Mouse (Mus musculus): Measurements from ENCODE around the gene Tmem214.

Tmem214 gene

DNA sequence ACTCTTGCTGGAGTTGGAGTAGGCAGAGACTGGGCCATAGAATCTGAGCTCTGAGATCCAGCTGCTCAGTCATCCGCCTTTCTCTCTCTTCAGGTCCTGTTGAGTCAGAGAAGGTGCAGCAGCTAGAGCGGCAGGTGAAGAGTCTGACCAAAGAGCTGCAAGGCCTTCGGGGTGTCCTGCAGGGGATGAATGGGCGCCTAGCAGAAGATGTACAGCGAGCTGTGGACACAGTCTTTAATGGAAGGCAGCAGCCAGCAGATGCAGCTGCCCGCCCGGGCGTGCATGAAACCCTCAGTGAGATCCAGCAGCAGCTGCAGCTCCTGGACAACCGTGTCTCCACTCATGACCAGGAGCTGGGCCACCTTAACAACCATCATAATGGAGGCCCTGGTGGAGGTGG lies 49.0 kb downstream of the Tmem214 start:
- DNase-seq: no peak

DNA sequence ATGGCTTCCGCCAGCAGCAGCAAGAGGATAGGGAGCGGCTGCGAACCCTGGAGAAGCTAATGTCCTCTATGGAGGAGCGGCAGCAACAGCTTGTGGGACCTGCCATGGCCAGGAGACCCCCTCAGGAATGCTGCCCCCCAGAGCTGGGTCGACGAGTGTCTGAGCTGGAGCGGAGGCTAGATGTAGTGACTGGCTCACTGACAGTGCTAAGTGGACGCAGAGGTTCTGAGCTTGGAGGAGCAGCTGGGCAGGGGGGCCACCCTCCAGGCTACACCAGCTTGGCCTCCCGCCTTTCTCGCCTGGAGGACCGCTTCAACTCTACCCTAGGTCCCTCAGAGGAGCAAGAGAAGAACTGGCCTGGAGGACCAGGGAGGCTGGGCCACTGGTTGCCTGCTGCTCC lies 49.5 kb downstream of the Tmem214 start:
- no peak for DNase-seq

DNA sequence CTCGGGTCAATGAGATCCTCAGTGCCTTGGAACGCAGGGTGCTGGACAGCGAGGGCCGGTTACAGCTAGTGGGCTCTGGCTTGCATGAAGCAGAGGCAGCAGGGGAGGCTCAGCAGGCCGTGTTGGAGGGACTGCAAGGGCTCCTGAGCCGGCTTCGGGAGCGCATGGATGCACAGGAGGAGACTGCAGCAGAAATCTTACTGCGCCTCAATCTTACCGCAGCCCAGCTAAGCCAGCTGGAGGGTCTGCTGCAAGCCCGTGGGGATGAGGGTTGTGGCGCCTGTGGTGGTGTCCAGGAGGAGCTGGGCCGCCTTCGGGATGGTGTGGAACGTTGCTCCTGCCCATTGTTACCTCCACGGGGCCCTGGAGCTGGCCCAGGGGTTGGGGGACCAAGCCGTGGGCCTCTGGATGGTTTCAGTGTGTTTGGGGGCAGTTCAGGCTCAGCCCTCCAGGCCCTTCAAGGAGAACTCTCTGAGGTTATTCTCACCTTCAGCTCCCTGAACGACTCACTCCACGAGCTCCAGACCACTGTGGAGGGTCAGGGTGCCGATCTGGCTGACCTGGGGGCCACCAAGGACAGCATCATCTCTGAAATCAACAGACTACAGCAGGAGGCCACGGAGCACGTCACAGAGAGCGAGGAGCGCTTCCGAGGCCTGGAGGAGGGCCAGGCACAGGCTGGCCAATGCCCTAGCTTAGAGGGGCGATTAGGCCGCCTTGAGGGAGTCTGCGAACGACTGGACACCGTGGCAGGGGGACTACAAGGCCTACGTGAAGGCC lies 50.3 kb downstream of the Tmem214 start:
- no peak for DNase-seq

DNA sequence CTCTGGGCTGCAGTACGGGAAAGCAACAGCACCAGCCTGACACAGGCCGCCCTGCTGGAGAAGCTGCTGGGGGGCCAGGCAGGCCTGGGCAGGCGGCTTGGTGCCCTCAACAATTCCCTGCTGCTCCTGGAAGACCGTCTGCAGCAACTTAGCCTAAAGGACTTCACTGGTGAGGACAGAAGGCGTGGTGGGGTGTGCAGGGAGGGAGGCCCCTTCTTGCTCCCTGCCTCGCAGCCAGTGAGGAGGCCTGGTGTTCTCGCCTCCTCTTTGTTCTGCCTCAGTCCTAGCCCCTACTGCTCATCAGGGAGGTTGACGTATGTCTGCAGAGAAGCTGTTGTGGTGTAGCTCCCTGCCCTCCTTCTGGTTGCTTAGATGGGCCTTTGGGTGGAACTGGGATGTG lies 50.9 kb downstream of the Tmem214 start:
- DNase-seq: no peak

DNA sequence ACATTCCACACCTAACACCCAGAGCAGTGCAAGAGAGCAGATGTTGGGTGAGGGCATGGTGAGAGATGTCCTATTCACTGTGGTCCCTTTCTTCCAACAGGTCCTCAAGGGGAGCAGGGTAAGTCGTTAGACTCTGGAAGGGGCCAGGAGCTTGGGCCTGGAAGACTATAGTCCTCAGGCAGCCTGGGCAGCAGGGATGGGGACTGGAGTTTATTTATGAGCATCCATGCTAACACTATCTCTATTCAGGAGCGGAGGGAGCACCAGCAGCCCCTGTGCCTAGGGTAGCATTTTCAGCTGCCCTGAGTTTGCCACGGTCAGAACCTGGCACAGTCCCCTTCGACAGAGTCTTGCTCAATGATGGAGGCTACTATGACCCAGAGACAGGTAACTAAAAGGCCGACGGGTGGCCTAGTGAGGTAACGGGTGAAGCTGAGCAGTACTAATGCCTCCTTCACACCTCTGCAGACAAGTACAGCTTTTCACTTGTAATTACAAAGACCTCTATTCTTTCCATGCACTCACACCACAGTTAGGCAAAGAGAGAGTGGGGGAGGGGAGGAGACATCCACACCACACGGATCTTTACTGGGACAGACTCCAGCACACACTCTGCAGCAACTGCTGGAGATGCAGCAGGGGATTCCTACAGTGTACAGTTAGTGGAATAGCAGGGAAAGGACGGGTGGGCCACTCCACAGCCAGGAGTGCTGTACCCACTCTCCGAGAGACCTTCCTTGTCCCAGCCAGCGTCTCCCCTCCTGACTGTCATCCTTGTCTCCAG lies 52.2 kb downstream of the Tmem214 start:
- DNase-seq: no peak

DNA sequence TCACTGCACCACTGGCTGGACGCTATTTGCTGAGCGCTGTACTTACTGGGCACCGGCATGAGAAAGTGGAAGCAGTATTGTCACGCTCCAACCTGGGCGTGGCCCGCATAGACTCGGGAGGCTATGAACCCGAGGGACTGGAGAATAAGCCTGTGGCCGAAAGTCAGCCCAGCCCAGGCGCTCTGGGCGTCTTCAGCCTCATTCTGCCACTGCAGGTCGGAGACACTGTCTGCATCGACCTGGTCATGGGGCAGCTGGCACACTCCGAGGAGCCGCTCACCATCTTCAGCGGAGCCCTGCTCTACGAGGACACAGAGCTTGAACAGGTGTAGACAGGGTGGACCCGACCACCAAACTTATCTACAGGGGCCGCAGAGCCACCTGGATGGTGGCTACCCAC lies 52.8 kb downstream of the Tmem214 start:
- no peak for DNase-seq

DNA sequence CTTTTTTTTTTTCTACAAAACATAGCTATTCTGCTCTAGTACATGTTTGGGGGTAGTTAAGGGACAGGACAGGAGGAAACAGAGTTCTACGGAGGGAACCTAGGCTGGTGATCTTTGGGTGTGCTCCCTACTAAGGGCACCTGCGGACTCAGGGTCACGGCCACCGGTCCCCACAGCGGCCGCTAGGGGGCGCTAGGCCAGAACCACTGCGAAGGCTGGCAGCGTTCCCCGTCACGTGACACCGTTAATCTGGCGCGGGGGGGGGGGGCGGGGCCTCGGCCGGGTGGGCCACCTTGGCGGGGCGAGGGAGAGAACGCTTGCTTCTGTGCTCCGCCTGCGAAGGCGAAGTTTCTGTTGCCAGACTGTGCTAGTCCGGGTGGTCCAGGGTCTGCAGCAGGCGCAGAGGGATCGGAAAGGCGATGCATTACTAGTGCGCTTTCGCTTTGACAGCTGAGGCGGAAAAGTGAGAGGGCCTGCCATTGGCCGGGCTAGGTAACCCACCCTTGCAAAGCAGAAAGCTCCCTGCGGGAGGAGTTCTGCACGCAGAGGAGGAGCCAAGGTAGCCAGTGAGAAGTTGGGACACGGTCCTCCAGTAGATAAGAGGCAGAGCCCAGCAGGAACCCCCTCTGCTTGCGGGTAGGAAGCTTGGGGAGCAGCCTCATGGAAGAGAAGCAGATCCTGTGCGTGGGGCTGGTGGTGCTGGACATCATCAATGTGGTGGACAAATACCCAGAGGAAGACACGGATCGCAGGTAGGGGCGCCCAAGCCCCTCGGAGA lies 53.6 kb downstream of the Tmem214 start, which contains the start of gene Khk:
Gene Khk (plus strand): TSS at position 176 of the 778 bp plus-strand sequence.
- DNase-seq: peak; percentile 78

DNA sequence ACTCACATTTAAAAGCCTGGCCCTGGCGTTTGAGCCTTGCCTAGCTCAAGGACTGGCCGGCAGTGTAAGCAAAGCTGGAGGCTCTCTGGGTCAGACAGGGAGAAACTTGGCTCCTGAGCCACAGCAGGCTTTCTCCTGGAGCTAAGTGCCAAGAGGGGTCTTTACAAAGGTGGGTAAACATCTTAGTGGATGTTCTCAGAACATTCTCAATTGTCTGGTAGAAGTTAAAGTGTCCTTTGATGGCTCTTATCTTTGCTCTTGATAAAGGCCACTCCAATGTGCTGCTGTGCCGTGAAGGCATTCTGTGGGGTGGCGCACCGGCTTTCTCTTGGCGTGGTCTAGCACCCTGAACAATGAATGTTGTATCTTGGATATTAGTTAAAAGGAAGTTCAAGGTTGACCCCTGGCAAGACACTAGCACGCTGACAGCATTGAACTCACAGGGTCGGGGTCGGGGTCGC lies 54.8 kb downstream of the Tmem214 start:
- DNase-seq: no peak

DNA sequence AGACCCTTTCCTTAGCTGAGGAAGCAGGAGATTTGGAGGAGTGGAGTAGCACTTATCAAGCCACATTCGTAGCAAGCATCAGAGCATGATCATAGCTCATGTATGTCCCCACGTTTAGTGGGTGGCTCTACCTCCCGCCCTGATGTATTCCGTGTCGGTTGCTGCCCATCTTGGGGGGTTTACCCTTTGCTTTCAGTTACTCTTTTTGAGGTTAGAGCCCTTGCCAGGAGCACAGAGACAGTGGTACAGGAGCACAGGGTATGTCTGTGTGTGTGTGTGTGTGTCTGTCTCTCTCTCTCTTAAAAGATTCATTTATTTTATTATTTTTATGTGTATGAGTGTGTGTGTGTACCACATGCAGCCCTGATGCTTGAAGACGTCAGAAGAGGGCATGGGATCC lies 55.3 kb downstream of the Tmem214 start:
- no peak for DNase-seq

DNA sequence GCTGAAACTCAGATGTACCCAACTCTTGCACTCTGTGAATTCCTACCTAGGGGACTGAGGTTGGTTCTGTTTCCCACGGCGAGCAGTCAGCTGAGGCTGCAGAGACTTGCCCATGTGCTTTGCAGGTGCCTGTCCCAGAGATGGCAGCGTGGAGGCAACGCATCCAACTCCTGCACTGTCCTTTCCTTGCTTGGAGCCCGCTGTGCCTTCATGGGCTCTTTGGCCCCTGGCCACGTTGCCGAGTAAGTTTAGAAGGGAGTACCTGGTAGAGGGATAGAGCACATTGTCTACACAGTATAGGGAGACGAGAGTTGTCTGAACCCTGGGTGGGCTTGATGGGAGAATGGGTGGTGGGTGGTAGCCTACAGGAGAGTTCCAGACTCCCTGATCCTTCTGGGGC lies 56.8 kb downstream of the Tmem214 start:
- DNase-seq: no peak

DNA sequence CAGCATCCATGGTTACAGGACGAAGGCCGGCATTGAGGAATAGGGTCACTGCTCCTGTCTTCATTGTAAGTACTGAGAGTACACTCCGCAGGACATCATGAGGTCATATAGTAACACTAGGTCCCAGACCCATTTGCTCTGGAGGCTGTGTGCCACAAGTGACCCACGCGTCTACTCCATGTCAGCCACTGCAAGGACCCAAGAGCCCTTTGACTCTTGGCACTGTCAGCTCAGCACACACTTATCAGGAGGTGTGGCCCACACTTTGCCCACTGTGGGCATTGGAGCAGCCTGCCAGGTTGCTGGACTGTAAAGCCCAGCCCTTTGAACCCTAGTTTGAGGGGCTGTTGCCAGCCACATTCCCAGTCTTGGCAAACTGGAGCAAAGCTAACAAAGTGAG lies 57.4 kb downstream of the Tmem214 start:
- no peak for DNase-seq

DNA sequence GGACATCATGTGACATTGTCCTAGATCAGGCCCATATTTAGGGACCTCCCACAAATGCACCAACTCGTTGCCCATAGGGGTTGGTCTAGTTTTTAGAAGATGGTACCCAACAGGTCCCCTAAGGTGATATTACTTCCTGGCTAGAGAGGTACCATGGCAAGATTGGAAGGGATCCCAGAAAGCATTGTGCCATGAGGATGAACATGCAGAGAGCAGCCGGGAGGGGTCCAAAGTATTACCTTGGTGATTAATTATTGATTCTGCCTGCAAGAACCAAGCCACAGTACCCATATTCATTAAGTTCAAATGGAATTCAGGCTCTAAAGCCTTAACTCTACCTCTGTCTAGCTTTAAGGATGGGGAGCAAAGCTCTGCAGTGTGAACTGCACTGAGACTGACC lies 58.3 kb downstream of the Tmem214 start:
- DNase-seq: no peak

DNA sequence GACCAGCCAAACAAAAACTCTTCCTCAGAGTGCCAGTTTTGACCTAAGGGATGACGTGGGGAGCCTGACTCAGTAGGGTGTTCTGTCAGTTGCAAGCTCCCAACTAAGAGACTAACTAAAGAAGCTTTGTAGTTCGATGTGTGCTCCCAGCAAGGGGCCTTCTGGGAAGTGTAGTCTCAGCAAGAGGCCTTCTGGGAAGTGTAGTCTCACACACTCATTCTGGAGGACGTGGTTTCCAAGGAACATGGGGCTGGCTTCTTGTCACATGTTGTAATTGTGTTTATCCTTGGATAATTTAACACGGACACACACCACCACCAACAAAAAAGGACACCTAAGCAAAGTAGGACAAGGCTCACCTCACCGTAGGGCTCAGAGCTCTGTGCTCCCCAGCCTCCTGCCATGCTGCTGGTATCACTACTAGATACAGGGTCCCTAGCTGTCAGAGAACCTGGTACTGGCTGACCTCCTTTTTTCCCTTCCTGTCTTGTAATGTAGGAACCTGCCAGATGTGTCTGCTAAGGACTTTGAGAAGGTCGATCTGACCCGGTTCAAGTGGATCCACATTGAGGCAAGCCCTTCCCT lies 60.2 kb downstream of the Tmem214 start:
- DNase-seq: peak; percentile 41

Data from right cerebral cortex, postnatal 25 days (tissue).